Mouse (Mus musculus): Measurements from ENCODE around the gene Rad9a. TPM values are rescaled to one million over a fixed set of nuclear protein-coding genes. Genes with fewer than 3 reads are reported as not detected.
A peak's percentile ranks its signal among the peaks of the same experiment; 100 is the strongest.

Rad9a gene
- polyA plus RNA-seq, 1 experiment from 2014 or later, result 41.5 TPM

DNA sequence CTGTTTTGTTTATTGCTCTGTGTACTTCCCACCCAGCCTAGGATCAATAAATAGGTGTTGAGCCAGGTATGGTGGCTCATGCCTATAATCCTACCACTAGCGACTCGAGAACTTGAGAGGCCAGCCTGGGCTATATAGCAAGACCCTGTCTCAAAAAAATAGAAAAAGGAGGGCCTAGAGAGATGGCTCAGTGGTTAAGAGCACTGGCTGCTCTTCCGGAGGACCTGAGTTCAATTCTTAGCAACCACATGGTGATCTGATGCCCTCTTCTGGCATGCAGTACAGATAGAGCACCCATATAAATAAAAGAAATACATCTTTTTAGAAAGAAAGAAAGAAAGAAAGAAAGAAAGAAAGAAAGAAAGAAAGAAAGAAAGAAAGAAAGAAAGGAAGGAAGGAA, 1.7 kb upstream of the Rad9a start:
- Histone ChIP-seq H3K9me3 (no peaks in the 10 kb centered on the region), H3K9ac (replicated peaks) (no peak overlapping the region), H3K4me1 (peaks cover 20% of the 10 kb centered on the region), H3K27ac (replicated peaks) (no peak overlapping the region), H3K36me3 (peaks cover 7% of the 10 kb centered on the region), H3K4me2 (replicated peaks) (no peak overlapping the region), H3K27me3 (peaks cover 44% of the 10 kb centered on the region), H3K4me3 (no peak overlapping the region)
- ATAC-seq (ENCODE audit: low FRiP score, low read depth), result no peak
- WGBS, result 70% methylated on average over 3 of the region's 3 CpGs

DNA sequence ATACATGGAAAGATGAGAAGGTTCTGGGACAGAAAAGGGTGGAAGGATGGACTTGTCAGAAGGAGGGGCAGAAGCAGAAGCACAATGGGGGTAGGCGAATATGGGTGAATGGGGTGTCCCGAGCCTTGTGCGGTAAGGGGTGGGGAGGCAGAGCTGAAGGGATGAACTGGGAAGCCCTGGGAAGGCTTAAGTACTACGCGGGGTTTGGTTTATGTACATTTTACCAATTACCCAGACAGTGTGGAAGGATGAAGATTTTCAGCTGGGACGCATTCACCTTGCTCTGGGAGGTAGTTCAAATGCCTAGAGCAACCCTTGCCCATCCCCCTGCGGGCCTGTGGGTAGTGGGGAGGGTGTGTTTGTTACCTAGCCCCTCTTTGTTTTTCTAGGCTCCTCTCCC, 687 bp upstream of the Rad9a start:
- H3K4me3 ChIP-seq, result peak overlapping the region; percentile 64
- H3K27me3 ChIP-seq, result peaks cover 41% of the 10 kb centered on the region
- no peak for ATAC-seq (ENCODE audit: low FRiP score, low read depth)
- peak overlapping the region; percentile 87 for H3K4me2 ChIP-seq (replicated peaks)
- H3K36me3 ChIP-seq, result peaks cover 16% of the 10 kb centered on the region
- H3K9me3 ChIP-seq, result no peaks in the 10 kb centered on the region
- H3K27ac ChIP-seq (replicated peaks), result no peak overlapping the region
- peak overlapping the region; percentile 65 for H3K9ac ChIP-seq (replicated peaks)
- 38% methylated on average over 7 of the region's 7 CpGs for WGBS
- H3K4me1 ChIP-seq, result peaks cover 20% of the 10 kb centered on the region

- H3K4me1 ChIP-seq, result peaks cover 44% of the 10 kb centered on the region
- no peak overlapping the region for H3K4me2 ChIP-seq (replicated peaks)
- no peak overlapping the region for H3K9ac ChIP-seq (replicated peaks)
- H3K9me3 ChIP-seq, result no peaks in the 10 kb centered on the region
- WGBS, result 74% methylated on average over 3 of the region's 3 CpGs
- peaks cover 56% of the 10 kb centered on the region for H3K36me3 ChIP-seq
- 0 out of 2 replicates have a peak, but pooled peaks cover 1% of the 10 kb centered on the region for H3K27me3 ChIP-seq
- H3K4me3 ChIP-seq, result no peak overlapping the region
- H3K27ac ChIP-seq (replicated peaks), result 0 out of 2 replicates have a peak overlapping the region, but pooled peaks have one; percentile 8
- ATAC-seq (ENCODE audit: low FRiP score, low read depth), result no peak
Observed at GRCm38 (mm10) chr19:4197180-4197579, 4.3 kb downstream of the Rad9a start.

DNA sequence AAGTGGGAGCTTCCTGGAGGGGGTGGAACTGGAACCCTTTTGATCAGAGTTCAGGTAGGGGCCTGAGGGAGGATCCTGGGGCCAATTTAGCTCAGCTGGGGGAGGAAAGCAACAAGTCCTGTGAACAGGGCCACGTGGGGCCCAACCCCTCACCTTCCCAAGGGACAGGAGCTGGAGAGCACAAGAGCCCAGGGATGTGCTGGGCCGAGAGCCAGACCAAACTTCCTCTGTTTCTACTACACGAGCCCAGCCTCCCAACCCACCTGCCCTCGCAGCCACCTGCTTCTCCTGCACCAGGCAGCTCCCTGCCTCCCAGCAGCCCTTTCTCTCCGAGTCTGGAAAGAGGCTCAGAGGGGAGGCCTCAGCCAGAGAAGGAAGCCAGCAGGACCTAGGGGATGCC, 4.9 kb downstream of the Rad9a start:
- H3K36me3 ChIP-seq, result peaks cover 56% of the 10 kb centered on the region
- ATAC-seq (ENCODE audit: low FRiP score, low read depth), result no peak
- H3K27me3 ChIP-seq, result no peaks in the 10 kb centered on the region
- no peak overlapping the region for H3K4me2 ChIP-seq (replicated peaks)
- 0 out of 2 replicates have a peak overlapping the region, but pooled peaks have one; percentile 8 for H3K27ac ChIP-seq (replicated peaks)
- H3K9ac ChIP-seq (replicated peaks), result no peak overlapping the region
- no peak overlapping the region for H3K4me3 ChIP-seq
- no peaks in the 10 kb centered on the region for H3K9me3 ChIP-seq
- 61% methylated on average over 5 of the region's 5 CpGs for WGBS
- peaks cover 42% of the 10 kb centered on the region for H3K4me1 ChIP-seq

DNA sequence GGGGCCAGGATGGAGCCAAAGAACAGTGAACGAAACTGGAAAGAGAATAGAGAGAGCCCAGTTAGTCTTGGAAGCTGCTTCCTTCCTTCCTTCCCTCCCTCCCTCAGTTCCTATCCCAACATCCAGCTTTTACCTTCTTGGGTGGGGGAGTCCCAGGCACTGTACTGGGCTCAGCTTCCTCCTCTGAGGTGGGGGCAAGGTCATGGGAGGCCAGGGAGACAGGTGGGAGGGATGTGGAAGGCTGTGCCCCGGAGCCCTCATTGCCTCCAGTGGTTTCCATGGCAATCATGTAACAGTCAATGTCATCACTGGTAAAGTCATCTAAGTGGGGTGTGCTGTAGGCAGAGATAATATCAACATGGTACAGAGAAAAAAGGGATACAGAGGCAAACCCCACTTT, 5.4 kb downstream of the Rad9a start:
- 60% methylated on average over 2 of the region's 2 CpGs for WGBS
- Histone ChIP-seq H3K9me3 (no peaks in the 10 kb centered on the region), H3K4me3 (no peak overlapping the region), H3K9ac (replicated peaks) (no peak overlapping the region), H3K27me3 (no peaks in the 10 kb centered on the region), H3K27ac (replicated peaks) (no peak overlapping the region), H3K4me2 (replicated peaks) (no peak overlapping the region), H3K36me3 (peaks cover 56% of the 10 kb centered on the region), H3K4me1 (peaks cover 46% of the 10 kb centered on the region)
- no peak for ATAC-seq (ENCODE audit: low FRiP score, low read depth)

DNA sequence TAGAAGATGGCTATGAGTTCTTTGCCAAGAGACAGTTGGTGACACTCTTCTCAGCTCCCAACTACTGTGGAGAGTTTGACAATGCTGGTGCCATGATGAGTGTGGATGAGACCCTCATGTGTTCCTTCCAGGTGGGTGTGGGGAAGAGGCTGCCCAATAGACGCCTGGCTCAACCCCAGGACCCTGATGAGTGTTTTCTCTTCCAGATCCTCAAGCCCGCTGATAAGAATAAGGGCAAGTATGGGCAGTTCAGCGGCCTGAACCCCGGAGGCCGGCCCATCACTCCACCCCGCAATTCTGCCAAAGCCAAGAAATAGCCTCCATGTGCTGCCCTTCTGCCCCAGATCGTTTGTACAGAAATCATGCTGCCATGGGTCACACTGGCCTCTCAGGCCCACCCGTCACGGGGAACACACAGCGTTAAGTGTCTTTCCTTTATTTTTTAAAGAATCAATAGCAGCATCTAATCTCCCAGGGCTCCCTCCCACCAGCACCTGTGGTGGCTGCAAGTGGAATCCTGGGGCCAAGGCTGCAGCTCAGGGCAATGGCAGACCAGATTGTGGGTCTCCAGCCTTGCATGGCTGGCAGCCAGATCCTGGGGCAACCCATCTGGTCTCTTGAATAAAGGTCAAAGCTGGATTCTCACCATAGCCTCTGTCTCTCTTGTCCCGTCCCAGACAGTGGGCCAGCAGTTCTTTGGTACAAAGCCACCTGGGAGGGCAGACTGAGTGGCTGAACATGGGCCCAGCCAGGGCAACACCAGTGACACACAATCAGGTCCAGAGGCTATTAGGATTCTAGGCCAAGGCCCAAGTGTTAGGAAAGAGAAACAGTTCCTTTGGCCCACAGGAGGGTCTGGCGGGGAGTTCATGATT, 6.4 kb downstream of the Rad9a start:
- ATAC-seq (ENCODE audit: low FRiP score, low read depth), result no peak
- H3K27me3 ChIP-seq, result no peaks in the 10 kb centered on the region
- H3K27ac ChIP-seq (replicated peaks), result no peak overlapping the region
- no peak overlapping the region for H3K4me2 ChIP-seq (replicated peaks)
- no peaks in the 10 kb centered on the region for H3K9me3 ChIP-seq
- H3K4me1 ChIP-seq, result peaks cover 35% of the 10 kb centered on the region
- H3K36me3 ChIP-seq, result peaks cover 52% of the 10 kb centered on the region
- H3K9ac ChIP-seq (replicated peaks), result no peak overlapping the region
- no peak overlapping the region for H3K4me3 ChIP-seq
- 82% methylated on average over 12 of the region's 12 CpGs for WGBS

DNA sequence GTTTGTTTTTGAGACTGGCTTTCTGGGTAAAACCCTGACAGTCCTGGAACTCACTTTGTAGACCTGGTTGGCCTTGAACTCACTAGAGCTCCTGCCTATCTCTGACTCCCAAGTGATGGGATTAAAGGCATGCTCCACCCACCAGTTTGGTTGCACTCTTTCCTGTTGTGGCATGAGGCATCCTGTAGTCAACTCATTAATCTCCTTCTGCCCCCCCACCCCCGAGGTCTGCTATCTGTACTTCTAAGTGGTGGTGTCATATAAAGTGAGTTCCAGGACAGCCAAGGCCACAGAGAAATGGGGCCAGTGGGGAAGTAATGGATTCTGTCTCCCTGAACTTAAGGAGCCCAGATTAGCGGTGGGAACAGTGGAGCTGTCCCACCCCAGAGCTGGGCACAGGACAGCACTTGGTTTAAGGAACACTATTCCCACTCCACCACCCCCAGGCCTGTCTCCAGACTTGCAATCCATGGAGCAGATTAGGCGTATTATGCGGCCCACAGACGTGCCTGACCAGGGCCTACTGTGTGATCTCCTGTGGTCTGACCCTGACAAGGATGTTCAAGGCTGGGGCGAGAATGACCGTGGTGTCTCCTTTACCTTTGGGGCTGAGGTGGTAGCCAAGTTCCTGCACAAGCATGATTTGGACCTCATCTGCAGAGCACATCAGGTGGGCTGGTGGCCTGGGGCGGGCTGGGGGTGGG, 7.3 kb downstream of the Rad9a start:
- no peaks in the 10 kb centered on the region for H3K27me3 ChIP-seq
- H3K9ac ChIP-seq (replicated peaks), result no peak overlapping the region
- H3K4me1 ChIP-seq, result peaks cover 32% of the 10 kb centered on the region
- WGBS, result 90% methylated on average over 8 of the region's 8 CpGs
- H3K9me3 ChIP-seq, result no peaks in the 10 kb centered on the region
- no peak overlapping the region for H3K4me3 ChIP-seq
- H3K4me2 ChIP-seq (replicated peaks), result no peak overlapping the region
- no peak overlapping the region for H3K27ac ChIP-seq (replicated peaks)
- peaks cover 49% of the 10 kb centered on the region for H3K36me3 ChIP-seq
- ATAC-seq (ENCODE audit: low FRiP score, low read depth), result no peak

DNA sequence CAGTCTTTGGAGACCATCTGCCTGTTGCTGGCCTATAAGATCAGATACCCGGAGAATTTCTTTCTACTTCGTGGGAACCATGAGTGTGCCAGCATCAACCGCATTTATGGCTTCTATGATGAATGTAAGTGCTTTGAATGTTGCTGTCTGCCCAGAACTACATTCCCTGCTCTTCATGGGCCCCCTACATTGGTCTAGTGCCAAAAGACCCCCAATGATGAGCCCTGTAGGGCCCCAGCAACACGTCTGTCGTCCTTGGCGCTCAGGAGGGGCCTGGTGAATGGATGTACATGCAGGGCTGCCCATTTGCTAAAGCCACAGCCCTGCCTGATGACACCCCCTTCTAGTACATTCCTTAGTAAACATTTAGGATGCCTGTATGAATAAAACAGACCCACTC, 8.3 kb downstream of the Rad9a start:
- H3K27ac ChIP-seq (replicated peaks), result no peak overlapping the region
- H3K4me1 ChIP-seq, result peaks cover 32% of the 10 kb centered on the region
- no peaks in the 10 kb centered on the region for H3K27me3 ChIP-seq
- peaks cover 49% of the 10 kb centered on the region for H3K36me3 ChIP-seq
- no peak for ATAC-seq (ENCODE audit: low FRiP score, low read depth)
- WGBS, result 69% methylated on average over 6 of the region's 6 CpGs
- H3K4me2 ChIP-seq (replicated peaks), result peak overlapping the region; percentile 90
- H3K4me3 ChIP-seq, result peak overlapping the region; percentile 97
- no peaks in the 10 kb centered on the region for H3K9me3 ChIP-seq
- H3K9ac ChIP-seq (replicated peaks), result peak overlapping the region; percentile 98

DNA sequence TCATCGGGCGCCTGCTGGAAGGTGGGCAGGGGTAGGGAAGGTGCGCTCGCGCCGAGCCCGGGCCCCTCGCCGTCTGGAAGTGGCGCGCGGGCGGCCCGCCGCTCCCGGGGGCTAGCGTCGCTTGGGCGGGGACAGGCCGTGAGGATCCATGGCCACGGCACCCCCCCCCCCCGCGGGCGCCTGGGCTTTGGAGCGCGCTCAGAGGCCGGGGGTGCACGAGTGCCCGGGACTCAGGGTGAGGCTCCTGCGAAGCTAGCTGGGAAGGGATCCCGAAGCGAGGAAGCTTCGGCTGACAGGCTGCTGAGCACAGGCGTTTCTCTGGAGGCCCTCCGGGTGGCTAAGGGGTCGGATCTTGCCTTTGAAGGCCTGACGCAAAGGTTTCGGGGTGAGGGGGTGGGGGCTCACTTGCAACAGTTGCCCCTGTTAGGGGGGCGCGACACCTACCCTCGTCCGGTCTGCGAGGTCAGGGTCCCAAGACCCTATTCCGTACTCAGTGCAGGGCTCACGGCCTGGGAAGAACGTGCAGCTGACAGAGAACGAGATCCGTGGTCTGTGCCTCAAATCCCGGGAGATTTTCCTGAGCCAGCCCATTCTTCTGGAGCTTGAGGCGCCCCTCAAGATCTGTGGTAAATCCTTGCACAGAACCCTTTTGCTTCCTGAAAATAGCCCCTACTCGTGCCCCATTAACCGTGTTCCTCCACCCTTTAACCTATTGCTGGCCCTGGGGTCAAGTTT, 9.0 kb downstream of the Rad9a start:
- ATAC-seq (ENCODE audit: low FRiP score, low read depth), result peak; percentile 10
- Histone ChIP-seq H3K27ac (replicated peaks) (peak overlapping the region; percentile 90), H3K9me3 (no peaks in the 10 kb centered on the region), H3K9ac (replicated peaks) (peak overlapping the region; percentile 98), H3K4me1 (peaks cover 32% of the 10 kb centered on the region), H3K4me2 (replicated peaks) (peak overlapping the region; percentile 90), H3K27me3 (no peaks in the 10 kb centered on the region), H3K4me3 (peak overlapping the region; percentile 97), H3K36me3 (peaks cover 43% of the 10 kb centered on the region)
- WGBS, result under 1% methylated on average over 39 of the region's 52 CpGs

DNA sequence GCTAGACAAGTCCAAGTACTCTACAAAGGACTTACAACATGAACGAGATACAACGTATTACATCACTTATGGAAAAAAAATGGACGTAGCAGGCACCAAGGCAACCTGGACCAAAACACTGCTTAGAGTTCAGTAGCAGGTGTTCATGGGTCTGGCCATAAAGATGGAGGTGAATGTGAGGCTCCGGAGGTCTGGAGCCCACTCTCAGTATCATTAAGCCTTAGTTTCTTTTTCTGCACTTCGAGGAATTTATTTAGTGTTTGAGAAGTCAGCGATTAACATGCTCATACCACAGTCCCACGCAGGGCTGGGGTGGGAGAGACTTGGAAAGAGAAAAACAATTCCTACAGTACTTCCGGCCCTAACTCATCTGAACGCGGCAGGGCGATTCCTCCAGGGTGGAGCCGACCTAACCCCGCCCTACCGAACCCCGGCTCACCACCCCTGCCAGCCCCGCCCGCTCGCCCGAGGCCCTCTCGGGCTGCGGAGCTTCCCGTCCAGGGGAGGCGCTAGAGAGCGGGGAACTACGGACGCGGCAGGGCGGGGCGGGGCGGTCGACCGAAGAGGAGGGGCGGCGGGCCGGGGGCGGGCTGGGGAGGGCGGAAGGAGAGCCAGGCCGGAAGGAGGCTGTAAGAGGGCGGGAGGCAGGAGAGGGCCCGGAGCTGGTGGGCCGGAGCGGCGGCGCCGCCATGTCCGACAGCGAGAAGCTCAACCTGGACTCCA, 9.8 kb downstream of the Rad9a start, which contains the start of gene Ppp1ca:
TSS of gene Ppp1ca (plus strand) at position 538 of the 723 bp plus-strand sequence.
- H3K36me3 ChIP-seq, result peaks cover 36% of the 10 kb centered on the region
- 6% methylated on average over 43 of the region's 47 CpGs for WGBS

GRCm38 (mm10) chr19:4190831-4191334, 10.6 kb downstream of the Rad9a start, which contains the start of gene Tbc1d10c:
Tbc1d10c (minus strand) TSS chr19:4191284.
- peak within 1 kb of the TSS; percentile 90 for H3K27ac ChIP-seq (replicated peaks)
- H3K4me3 ChIP-seq, result peak within 1 kb of the TSS; percentile 97
- peak within 1 kb of the TSS; percentile 90 for H3K4me2 ChIP-seq (replicated peaks)
- no peaks in the 10 kb centered on the region for H3K27me3 ChIP-seq
- H3K9me3 ChIP-seq, result no peaks in the 10 kb centered on the region
- H3K4me1 ChIP-seq, result peaks cover 26% of the 10 kb centered on the region
- peak within 1 kb of the TSS; percentile 98 for H3K9ac ChIP-seq (replicated peaks)
- ATAC-seq (ENCODE audit: low FRiP score, low read depth), result no peak
- peaks cover 28% of the 10 kb centered on the region for H3K36me3 ChIP-seq
- 73% methylated on average over 4 of the region's 4 CpGs for WGBS

More for the DNA sequence above, 9.8 kb downstream of the Rad9a start, which contains the start of gene Ppp1ca:
- H3K4me2 ChIP-seq (replicated peaks), result peak within 1 kb of the TSS; percentile 90
- peak; percentile 92 for ATAC-seq (ENCODE audit: low FRiP score, low read depth)
- H3K4me1 ChIP-seq, result peaks cover 31% of the 10 kb centered on the region
- peak within 1 kb of the TSS; percentile 98 for H3K9ac ChIP-seq (replicated peaks)
- peak within 1 kb of the TSS; percentile 97 for H3K4me3 ChIP-seq
- peak within 1 kb of the TSS; percentile 90 for H3K27ac ChIP-seq (replicated peaks)
- H3K27me3 ChIP-seq, result no peaks in the 10 kb centered on the region
- H3K9me3 ChIP-seq, result no peaks in the 10 kb centered on the region
